Mouse (Mus musculus) E14TG2a.4 (cell line): ENCODE measurements around the gene Man2a1.

ENCODE experiments used
- H3K27me3 ChIP-seq: 2 replicates; pipeline ENCODE4 v1.6.1; 2014; ENCODE audit warnings: low read length, control low read depth; ENCODE audit not compliant: insufficient read depth
- H3K36me3 ChIP-seq: 2 replicates; pipeline ENCODE4 v1.6.1; 2014; ENCODE audit warnings: low read length, control low read depth; ENCODE audit not compliant: insufficient read depth
- H3K4me1 ChIP-seq: replicated peaks from 2 replicates; pipeline ENCODE4 v1.6.1; 2014; ENCODE audit warnings: low read depth, low read length, control low read depth
- H3K4me3 ChIP-seq: replicated peaks from 2 replicates; pipeline ENCODE4 v1.5.1; 2014; ENCODE audit warnings: mild to moderate bottlenecking, low read length
- H3K9me3 ChIP-seq: 2 replicates; pipeline ENCODE4 v1.6.1; 2014; ENCODE audit warnings: low read length, control low read depth
- CTCF ChIP-seq: conservative IDR thresholded peaks from 2 replicates; pipeline ENCODE4 v1.5.1; 2014; ENCODE audit warnings: low read length
- NANOG ChIP-seq: IDR thresholded peaks from 2 replicates; pipeline ENCODE4 v1.6.1; 2014; ENCODE audit warnings: borderline replicate concordance, low read length, mixed read lengths
- POU5F1 ChIP-seq: IDR thresholded peaks from 2 replicates; pipeline ENCODE4 v1.6.1; 2014; ENCODE audit warnings: low read length, borderline replicate concordance

Gene Man2a1

DNA sequence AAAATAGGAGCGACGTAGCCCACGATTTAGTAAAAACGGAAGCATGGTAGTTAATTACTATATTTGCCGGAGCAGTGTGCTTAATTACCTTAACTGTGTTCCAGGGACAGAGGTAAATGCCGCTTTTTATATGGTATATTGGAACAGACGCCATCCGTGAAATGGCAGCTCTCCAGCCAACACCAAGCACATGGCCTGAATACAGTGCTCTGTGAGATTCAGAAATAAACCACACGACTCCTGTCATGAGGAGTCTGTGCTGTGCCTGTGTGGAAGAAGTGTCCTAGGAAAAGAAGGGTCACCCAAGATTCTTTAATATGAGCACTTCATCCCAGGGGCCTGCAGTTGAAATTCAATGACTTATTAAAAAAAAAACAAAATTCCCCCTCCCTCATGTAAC lies 50.2 kb downstream of the Man2a1 start:
- Histone ChIP-seq H3K4me3 (no peak overlapping the region), H3K36me3 (peaks cover 13% of the 10 kb centered on the region)

DNA sequence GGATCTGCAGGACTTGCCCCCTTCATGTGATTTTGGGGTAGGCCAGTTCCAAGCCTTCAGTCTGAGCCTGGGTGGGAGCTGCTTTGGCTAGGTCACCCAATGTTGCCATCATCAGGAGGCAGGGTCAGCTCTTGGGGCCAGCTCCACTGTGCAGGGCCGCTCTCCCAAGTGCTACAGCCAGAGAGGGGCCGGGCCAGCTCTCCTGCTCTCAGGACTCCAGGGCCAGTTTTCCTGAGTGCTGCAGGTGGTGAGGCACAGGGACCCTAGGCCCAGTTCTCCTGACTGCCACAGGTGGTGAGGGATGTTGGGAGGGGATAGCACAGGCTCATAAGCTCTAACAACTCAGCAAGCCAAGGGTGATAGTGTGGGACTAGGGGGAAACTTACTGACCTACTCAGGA lies 53.1 kb downstream of the Man2a1 start:
- no peaks in the 10 kb centered on the region for H3K27me3 ChIP-seq
- no peaks in the 10 kb centered on the region for H3K9me3 ChIP-seq
- H3K36me3 ChIP-seq = peaks cover 19% of the 10 kb centered on the region
- TF ChIP-seq POU5F1 = no peak
- no peak for TF ChIP-seq CTCF
- TF ChIP-seq NANOG = no peak
- no peaks in the 10 kb centered on the region for H3K4me1 ChIP-seq
- no peak overlapping the region for H3K4me3 ChIP-seq

More for the DNA sequence above, 50.2 kb downstream of the Man2a1 start:
- Histone ChIP-seq H3K27me3 (no peaks in the 10 kb centered on the region), H3K9me3 (no peaks in the 10 kb centered on the region), H3K4me1 (no peaks in the 10 kb centered on the region)
- TF ChIP-seq CTCF (no peak), NANOG (no peak), POU5F1 (no peak)

DNA sequence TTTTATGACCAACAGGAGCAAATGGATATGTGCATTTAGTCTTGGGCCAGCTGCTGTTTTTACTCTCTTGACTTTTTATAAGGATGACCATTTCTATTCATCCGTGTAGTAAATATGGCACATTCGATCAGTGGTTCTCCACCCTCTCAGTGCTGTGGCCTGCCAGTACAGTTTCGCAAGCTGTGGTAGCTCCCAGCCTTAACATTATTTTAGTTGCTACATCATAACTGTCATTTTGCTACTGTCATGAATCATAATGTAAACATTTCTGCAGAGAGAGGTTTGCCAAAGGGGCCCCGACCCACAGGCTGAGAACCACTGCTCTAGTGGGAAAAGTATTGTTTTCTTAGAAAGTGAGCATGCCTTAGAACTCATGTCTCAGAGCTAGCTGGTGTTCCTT lies 59.1 kb downstream of the Man2a1 start:
- no peak overlapping the region for H3K4me3 ChIP-seq
- no peaks in the 10 kb centered on the region for H3K9me3 ChIP-seq
- H3K27me3 ChIP-seq = no peaks in the 10 kb centered on the region
- no peak for TF ChIP-seq NANOG
- TF ChIP-seq POU5F1 = no peak
- no peak for TF ChIP-seq CTCF
- peaks cover 26% of the 10 kb centered on the region for H3K36me3 ChIP-seq
- H3K4me1 ChIP-seq = no peaks in the 10 kb centered on the region

DNA sequence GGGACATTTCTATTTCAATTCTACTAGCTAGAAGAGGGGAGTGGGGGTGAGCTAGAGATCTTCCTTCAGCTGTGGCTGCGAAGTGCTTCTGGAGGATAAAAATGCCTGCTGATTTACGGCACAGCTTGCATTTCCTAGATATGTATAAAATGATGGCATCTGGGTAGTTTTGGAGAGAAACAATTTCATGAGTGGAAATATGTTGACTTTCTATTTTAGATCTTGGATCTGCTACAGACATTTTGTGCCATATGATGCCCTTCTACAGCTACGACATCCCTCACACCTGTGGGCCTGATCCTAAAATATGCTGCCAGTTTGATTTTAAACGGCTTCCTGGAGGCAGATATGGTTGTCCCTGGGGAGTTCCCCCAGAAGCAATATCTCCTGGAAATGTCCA lies 66.0 kb downstream of the Man2a1 start:
- no peaks in the 10 kb centered on the region for H3K27me3 ChIP-seq
- TF ChIP-seq CTCF (no peak), NANOG (no peak), POU5F1 (no peak)
- H3K36me3 ChIP-seq = peaks cover 9% of the 10 kb centered on the region
- H3K9me3 ChIP-seq = peaks cover 8% of the 10 kb centered on the region; the same call in 1 of the 2 replicates
- H3K4me3 ChIP-seq = no peak overlapping the region
- peaks cover 17% of the 10 kb centered on the region for H3K4me1 ChIP-seq

DNA sequence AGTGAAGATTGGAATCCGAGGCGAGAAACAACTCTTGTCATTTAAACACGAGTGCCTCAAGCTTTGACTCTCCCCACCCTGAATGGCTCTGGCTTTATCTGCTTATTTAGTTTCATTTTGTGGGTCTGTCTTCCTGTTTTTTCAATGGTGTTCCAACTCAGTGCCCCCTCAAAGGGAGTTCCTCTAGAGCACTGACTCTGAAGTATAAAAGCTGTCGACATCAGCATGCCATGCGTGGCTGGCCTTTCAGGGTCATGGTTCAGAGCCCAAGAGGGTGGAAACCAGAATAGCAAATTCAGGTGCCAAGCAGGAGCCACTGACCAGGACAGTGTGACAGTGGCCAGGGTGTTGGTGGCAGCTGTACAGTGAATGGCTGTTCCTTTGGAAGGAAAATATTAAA lies 68.0 kb downstream of the Man2a1 start:
- no peak overlapping the region for H3K4me3 ChIP-seq
- peaks cover 17% of the 10 kb centered on the region for H3K4me1 ChIP-seq
- H3K36me3 ChIP-seq = peaks cover 22% of the 10 kb centered on the region
- TF ChIP-seq POU5F1 (no peak), CTCF (no peak), NANOG (no peak)
- no peaks in the 10 kb centered on the region for H3K27me3 ChIP-seq
- H3K9me3 ChIP-seq = peaks cover 8% of the 10 kb centered on the region; the same call in 1 of the 2 replicates

DNA sequence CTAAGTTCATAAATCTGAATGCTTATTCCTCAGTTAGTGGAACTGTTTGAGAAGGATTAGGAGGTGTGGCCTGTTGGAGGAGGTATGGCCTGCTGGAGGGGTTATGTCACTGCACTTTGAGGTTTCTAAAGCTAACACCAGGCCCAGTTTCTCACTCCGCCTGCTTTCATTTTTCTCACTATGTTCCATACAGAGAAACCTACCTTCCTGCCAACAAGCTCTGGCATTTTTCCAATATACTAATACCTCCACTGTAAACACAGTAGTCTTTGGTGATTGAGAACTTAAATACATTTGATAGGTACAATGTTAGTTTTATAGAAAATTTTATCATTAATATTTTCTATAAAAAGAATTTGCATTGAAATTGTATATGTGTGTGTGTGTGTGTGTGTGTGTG lies 73.9 kb downstream of the Man2a1 start:
- H3K9me3 ChIP-seq = peaks cover 5% of the 10 kb centered on the region
- no peak overlapping the region for H3K4me3 ChIP-seq
- H3K4me1 ChIP-seq = peaks cover 5% of the 10 kb centered on the region; the same call in 1 of the 2 replicates
- no peak for TF ChIP-seq CTCF
- no peak for TF ChIP-seq NANOG
- TF ChIP-seq POU5F1 = no peak
- H3K36me3 ChIP-seq = peaks cover 31% of the 10 kb centered on the region
- H3K27me3 ChIP-seq = no peaks in the 10 kb centered on the region

DNA sequence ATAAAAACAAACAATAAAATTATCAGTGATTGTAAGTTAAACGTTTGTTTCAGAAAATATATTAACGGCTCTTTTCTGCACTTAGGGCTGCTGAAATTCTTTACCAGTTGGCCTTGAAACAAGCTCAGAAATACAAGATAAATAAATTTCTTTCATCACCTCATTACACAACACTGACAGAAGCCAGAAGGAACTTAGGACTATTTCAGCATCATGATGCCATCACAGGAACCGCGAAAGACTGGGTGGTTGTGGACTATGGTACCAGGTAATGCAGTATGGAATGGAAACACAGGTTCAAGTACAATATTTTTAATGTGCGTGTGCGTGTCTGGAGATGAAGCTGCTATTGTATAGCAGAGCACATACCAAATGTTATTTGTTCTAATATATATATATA lies 74.4 kb downstream of the Man2a1 start:
- Histone ChIP-seq H3K4me3 (no peak overlapping the region), H3K9me3 (peaks cover 5% of the 10 kb centered on the region), H3K27me3 (no peaks in the 10 kb centered on the region), H3K36me3 (peaks cover 31% of the 10 kb centered on the region), H3K4me1 (no peaks in the 10 kb centered on the region)
- TF ChIP-seq NANOG (no peak), CTCF (no peak), POU5F1 (no peak)

DNA sequence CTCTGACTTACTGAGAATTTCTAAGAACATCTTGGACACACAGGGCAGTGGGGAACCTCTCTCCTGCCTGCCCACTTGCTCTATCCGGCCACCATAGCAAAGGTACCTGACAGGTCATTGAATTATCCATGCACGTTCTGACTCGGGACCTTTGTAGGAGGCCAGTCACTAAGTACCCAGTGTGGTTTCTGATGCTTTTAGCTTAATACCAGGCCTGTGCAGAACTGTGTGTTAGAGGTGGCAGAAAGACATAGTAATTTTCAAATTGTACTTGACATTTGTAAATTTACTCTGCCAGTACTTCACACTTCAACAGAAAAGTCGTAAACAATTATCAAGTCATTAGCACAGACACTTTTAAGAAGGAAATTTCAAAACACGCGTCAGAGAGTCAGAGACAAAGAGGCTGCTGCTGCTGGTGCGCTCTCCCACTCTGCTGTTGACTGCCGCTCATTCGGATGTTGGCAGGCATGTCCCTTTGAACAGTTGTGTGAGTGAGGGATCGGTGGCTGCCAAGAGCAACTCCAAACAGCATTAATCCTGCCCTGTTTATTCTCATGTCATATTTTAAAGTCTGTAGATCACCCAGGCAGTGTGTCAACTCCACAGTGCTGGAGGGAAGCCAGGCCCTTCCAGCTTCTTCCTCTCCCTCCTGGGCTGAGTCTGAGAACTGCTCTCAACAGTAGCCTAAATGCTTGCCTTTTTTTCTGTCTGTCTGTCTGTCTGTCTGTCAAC lies 76.4 kb downstream of the Man2a1 start:
- H3K9me3 ChIP-seq = peaks cover 5% of the 10 kb centered on the region
- no peak overlapping the region for H3K4me3 ChIP-seq
- no peaks in the 10 kb centered on the region for H3K27me3 ChIP-seq
- H3K4me1 ChIP-seq = no peaks in the 10 kb centered on the region
- peaks cover 33% of the 10 kb centered on the region for H3K36me3 ChIP-seq
- TF ChIP-seq NANOG = no peak

DNA sequence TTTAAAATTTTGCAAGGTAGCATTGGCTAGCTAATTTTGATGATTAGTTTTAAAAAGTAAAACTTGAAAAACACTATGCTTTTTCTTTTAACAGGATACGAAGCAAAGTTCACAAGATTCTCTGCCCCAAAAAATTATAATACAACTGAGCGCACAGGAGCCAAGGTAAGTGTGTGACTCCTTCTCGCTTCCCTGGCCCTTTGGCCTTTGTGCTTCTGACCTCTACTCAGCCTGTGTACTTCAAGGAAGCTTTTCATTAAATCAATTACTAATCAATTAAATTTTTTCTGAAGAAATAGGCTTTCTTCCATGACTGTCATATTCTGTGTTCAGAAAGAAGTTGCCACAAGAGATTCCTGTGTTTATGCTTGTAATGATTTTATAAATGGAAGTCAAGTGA lies 80.9 kb downstream of the Man2a1 start:
- no peak overlapping the region for H3K4me3 ChIP-seq
- peaks cover 36% of the 10 kb centered on the region for H3K36me3 ChIP-seq
- H3K9me3 ChIP-seq = peaks cover 30% of the 10 kb centered on the region
- H3K4me1 ChIP-seq = no peaks in the 10 kb centered on the region
- no peaks in the 10 kb centered on the region for H3K27me3 ChIP-seq
- TF ChIP-seq POU5F1 (no peak), CTCF (no peak), NANOG (no peak)
